Mouse (Mus musculus): ENCODE results near the gene Gm29094.
"Not testable (repeated sequence)": the region's sequence is repeated elsewhere in the genome, so short reads cannot be mapped to it uniquely, and the experiment has no call there.

The Gm29094 gene

DNA sequence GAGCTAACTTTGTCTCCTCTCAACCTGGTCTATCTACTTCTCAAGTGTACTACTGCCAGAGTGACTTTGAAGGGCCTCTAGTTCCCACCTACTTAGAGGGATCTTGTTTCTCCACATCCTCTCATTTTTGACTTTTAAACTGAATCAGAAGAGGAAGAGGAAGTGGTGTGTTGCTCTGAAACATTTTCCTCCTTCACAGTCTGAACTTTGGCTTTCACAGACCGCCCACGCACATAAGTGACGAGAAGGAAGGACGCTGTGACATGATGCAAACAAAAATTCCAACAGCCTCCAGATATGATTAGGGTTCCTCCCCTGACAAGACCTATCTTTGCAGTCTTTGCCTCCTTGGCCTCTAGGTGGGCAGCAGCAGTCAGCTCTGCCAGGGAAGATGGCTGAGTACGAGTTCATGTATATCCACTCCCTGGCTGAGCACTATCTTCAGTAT lies at the start of gene Gm29094, which contains the start of gene Bcl2a1b:
Gm29094 (plus strand) TSS at position 411 of the 448 bp plus-strand sequence.
Bcl2a1b (plus strand) TSS at position 241 of the 448 bp plus-strand sequence.
- not testable (repeated sequence) for DNase-seq

DNA sequence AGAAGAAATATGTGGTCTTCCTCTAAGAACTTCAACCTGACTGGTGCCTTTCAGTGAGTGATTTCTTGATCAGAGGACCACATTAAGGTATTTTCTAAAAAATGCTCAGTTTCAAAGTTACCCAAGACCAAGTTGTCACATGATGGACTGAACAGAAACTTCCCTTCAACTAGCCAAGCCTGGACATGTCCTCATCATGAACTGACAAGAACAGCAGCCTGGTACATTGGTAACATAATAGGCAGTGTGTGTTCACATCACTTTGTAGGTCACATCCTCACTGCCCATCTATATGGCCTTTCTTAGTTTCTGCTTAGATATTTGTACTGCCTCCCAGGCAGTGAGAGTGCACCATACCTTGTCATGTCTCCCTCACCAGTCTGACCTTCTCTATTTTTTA lies 26.6 kb upstream of the Gm29094 start:
- not testable (repeated sequence) for DNase-seq

DNA sequence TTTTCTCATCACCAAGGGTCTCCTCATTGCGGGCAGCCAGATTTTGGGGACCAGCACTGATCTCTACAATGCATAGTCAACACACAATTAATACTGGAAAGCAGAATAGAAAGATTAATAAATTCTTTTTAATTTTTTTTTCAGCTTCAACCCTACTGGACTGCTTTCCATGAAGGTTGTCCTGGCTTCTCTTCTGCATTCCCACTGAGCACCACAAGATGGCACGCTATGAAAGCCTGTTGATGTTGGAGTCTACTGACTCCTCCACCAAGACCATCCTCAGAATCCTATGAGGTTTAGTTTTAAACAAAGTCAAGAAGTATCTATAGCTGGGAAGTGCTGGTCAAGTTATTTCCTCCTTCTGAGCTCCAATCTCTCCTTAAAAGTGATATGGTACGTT lies 20.3 kb upstream of the Gm29094 start:
- peak; percentile 83 to 84 for DNase-seq

DNA sequence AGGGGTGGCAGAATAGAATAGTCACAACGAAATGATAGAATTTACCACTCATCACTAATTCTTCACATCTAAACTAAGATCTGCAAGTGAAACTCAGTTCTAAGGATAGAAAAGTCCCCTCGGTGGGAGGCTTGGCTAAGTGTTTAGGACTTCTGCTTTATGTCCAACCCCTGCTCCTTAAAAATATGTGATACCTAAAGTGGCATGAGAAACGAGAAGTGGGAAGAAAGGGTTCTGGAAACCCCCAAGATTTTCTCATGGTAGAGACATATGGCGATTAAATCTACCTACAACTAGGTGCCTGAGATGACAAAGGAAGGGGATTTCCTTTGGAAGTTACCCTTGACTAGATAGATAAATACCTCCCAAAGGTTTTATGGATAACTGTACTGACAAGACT lies 19.7 kb upstream of the Gm29094 start:
- not testable (repeated sequence) for DNase-seq

DNA sequence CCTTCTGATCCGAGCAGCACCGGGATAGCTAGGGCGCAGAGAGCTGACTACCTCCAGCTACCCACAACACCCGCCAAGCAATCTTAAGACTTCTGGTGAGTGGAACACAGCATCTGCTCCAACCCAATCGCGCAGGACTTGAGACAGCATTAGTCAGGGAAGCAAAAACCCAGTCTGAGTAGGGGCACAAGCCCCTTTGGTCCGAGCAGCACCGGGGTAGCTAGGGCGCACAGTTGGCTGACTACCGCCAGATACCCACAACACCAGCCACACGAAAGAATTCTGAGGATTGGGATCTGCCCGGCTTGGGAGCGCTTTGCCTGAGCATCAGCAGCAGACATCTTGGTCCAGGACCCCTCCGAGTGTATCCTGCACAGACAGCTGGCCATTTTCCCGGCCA lies 12.2 kb upstream of the Gm29094 start:
- not testable (repeated sequence) for DNase-seq

DNA sequence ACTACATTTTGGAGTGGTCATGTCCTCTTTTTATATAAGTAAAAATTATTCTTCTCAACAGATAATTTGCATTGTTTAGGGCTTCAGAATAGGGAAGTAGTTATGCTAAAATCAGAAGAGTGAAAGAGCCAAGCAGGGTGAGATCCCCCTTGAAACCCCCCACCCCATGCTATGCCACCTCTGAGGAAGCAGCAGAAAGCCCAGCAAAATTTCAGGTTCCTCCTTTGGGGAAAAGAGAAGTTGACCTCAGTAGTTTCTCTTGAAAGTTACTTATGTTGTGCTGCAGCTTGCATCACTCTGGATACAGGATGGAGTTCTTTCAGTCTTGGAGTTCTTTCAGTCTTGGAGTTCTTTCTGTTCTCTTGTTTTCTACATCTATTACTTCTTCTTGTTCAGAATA lies 3.7 kb upstream of the Gm29094 start:
- DNase-seq = not testable (repeated sequence)

DNA sequence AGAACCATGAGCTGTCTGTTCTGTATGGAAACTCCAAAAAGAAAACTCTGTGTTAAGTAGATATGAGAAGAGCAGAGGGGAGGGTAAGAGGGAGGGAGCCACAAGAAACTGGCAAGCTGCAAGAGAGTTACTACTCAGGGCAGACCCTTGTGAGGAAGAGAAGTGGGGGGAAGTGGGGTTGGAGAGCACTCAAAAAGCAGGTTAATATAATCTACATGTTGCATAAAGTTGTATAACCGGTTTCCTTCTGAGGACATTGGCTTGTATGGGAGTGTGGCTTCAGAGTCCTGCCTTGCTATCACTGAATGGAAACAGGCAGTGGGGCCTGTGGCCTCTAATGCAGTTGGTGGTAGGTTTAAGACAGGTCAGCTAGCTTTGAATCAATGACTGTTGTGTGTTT lies 1.7 kb upstream of the Gm29094 start:
- DNase-seq = not testable (repeated sequence)

DNA sequence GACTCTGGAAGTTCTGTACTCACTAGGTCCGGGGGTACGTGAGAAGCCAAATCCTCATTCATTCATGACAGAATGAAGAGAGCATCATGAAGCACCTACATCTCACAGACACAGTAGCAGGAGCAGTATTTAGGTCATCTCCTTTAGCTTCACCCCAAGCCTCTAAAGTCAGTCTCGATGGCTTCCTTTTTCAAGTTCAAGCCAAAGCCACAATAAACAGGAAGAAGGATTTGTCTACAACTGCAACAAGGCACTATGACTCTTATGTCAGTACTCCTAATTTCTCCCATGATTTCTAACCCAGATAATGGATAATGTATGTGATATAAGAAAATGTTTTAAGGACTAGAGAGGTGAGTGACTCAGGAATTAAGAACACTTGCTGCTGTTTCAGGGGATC lies 830 bp upstream of the Gm29094 start:
- DNase-seq = not testable (repeated sequence)

DNA sequence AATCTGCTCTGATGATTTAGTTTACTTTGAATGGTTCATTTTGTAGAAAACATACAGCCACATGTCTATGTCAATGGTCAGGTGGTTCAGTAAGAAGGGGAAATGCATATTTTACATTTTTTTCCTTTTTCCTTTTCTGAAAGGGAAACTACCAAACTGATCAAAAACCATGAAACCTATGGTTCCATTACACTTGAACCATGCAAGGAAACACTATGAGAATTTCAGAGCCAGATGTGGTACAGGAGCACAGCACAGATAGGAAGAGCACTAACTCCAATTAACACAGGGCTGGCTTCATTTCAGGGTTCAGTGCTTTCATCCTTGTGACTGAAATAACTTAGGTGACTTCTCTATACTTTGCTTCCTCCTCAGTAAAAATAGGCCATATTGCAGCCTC lies 3.1 kb downstream of the Gm29094 start:
- DNase-seq = not testable (repeated sequence)

DNA sequence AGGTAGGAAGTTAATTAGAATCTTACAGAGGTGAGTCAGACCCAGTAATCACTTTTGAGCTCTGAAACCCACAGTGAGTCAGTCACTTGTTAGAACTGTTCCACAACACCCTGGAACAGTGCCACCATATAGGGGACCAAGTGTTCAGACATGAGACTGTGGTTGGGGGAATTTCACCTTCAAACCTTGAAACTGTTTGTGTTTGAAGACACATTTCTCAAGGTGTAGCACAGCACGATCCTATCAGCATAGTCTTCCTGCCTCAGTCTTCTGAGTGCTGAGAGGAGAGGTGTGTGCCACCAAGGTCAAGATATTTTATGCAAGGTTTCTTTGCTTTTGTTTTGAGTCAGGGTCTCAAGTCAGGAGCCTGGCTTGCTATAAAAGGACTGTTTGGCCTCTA lies 9.8 kb downstream of the Gm29094 start:
- not testable (repeated sequence) for DNase-seq

DNA sequence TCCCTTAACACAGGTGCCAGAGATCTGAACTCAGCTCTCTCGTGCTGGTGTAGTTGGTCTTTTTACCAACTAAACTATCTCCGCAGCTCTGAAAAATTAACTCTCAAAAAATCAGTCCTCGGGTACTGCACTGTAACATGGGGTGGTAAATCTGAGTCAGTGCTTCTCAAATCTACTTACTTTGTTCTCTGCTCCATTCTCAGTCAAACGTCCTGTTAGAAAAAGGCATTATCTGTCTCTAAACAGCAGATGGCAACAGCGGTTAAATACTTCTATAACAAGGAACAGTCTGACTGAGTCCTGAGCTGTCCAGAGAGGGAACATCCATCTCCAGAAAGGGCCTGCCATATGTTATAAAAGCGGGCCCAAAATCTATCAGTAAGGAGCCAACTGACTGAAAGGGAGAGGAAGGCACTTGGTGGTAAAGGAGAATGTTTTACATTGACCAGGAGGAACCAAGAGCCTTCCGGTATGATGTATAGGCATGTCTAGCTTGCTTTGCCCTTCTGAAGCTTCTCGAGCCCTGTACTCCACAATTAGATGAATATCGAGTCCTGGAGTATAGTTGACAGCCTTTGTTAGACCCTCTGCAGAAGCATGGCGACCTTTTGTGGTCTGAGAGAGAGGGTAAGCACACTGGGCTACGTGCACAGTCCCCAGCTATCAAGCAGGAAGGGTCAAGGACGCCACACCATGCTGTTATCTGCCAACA lies 11.3 kb downstream of the Gm29094 start, which contains the start of gene Mthfs:
Mthfs (plus strand) TSS at position 324 of the 712 bp plus-strand sequence.
- DNase-seq = peak; percentile 12 to 52

DNA sequence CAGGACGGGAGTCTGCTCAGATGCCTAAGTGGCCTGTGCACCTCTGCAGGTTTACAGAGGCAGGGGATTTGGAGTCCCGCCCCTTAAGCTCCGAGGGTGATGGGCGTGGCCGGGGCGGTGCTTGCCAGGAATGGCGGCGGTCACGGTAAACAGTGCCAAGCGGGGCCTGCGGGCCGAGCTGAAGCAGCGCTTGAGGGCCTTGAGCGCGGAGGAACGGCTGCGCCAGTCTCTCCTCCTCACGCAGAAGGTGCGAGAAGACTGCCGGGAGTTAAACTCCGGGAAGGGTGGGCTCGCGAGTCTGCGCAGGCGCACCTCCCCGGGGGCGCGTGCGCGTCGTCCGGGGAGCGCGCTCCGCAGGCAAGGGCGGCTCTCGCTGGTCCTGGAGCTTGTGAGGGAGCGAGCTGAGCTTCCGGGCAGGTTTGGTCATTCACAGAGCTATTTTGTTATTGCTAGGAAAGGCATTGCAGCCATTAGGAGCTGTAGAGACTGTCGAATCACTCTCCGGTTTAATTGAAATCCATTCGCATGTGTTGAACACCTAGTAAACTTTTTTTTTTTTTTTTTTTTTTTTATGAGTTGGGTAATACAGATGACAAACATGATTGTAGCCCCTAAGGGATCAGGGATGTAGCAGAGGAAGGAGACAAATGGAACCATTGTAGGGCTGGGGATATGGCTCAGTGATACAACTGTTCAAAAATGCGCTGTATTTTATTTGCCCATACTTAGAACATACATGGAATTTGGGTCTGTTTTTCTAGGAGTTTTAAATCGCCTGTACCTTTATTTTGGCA lies 12.1 kb downstream of the Gm29094 start:
- peak; percentile 92 to 93 for DNase-seq

DNA sequence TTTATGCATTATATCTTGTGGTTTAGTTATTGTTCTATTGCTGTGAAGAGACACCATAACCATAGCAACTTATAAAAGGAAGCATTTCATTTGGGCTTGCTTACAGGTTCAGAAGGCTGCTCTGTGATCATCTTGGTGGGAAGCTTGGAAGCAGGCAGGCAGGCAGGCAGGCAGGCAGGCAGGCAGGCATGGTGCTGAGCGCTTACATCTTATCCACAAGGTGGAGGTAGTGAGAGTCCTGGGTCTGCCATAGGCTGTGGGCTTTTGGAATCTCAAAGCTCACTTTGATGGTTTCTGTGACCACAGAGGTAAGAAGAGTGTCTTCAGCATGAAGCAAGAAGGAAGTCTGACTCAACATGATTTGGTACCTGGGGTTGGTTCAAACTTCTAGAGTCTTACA lies 13.2 kb downstream of the Gm29094 start:
- DNase-seq = peak; percentile 72 to 73

DNA sequence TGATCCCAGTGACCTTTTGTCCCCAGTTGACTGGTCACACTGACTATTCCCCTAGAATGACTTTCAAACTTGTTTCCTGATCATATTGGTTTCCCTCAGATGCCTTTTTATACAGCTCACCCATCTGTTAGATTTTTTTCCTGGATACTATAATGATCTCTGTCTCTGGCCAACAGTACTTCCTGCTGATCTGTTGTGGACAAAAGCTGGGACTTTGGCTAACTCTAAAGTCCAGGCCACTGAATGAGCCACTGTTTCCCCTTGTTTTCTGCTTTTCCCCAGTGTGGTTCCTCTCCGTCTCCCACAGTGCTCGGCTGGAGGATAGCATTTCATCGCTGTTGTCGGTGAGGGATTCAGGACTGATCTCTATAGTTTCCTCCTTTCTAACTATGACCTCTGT lies 19.0 kb downstream of the Gm29094 start:
- DNase-seq = not testable (repeated sequence)

DNA sequence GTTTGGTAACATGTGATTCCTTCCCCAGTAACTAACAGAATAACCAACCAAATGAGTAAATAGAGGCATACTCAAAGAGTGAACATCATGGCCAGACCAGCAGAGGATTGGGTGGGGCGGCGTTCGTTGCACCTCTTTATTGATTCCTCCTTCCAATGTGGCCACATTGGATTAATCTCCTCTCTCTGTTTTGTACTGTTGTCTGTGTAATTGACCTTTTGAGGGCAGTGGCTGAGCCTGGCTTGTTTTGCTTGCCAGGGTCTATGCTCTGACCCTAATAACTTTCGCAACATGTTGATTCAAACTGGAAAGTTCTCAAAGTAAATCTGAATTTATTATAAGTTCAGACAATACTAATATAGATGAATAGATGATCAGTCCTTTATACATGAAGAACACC lies 20.5 kb downstream of the Gm29094 start:
- DNase-seq = not testable (repeated sequence)

DNA sequence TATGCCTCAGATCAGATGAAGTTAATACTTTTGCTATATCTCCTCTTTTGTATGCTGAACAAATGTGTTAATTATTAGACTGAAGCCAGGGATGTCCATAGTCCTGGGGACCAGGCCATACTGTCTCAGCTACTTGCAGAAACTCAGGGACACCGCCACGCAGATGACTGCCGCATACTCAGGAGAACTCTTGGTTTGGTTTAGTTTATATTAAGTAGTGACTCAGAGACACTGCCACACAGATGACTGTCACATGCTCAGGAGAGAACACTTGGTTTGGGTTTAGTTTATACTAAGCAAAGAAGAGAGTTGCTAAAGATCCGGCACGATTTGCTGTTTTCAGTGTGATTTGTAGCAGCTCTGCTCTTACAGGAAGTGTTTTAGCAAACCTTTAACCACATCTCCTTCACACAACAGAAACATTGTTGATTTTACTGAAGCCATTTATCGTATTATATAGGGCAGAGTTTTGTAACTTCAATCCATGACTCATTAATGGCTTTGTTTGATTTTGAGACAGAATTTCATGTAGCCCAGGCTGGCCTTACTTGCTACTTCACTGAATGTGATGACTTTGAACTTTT lies 21.6 kb downstream of the Gm29094 start:
- DNase-seq = not testable (repeated sequence)

DNA sequence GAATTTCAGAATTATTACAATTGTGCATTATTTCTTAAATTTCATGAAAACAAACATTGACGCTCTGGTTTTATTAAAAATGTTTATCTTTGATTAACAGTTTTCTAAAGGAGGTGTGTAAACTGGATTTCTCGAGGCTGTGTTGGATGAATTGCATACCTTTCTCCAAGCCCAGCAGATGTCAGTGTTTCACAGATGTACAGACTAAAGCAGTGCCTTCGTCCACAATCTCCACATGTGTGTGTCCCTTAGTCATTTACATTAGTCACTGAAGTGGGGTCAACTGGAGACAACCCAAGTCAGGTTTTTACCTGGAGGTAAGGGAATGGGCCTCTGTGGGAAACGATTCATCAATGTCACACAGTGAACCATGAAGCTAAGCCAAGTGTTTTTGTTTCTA lies 26.9 kb downstream of the Gm29094 start:
- peak; percentile 61 to 64 for DNase-seq

DNA sequence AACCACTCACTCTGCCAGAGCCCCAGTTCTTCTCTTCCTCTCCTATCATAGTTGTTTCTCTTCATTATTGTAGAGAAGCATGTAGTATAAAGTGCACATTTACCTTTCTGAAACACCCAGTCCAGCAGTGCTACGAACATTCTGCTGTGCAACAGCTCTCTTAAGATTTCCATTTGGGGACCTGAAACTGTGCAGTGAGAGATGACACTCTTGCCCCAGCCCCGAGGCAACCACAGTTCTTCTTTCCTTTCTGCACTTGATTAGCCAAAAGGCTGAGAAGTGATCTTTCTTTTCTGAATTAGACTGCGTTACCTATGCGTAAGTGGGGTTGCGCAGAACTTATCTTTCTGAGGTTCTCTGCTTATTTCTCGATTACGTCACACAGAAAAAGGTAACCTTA lies 28.9 kb downstream of the Gm29094 start:
- DNase-seq = no peak

DNA sequence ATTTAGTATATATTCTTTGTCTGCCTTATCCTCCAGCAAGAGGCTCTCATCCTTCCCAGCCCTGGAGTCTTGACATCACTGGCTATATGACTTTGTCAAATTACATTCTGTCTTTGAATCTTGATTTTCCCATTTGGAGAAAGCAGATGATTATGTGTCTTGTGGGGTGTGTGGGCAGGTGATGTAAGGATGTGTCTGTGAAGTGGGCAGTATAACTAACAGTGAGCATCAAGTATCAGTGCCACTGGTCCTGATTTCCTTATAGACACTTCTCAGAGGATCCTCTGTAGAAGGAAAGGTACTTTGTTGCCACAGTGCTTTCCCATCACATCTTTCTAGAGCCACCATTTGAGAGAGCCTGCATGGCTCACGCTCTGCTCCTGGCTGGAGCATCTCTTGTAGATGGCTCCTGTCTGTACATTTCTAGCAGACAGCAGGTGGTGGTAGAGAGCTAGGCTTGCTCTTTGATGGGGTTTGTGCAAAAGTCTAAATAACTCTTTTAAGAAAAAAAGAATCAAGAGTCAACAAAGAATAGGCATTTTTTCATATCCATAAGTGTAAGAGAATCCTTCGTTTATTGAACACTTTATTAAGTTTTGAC lies 31.8 kb downstream of the Gm29094 start:
- DNase-seq = peak; percentile 81 to 83

DNA sequence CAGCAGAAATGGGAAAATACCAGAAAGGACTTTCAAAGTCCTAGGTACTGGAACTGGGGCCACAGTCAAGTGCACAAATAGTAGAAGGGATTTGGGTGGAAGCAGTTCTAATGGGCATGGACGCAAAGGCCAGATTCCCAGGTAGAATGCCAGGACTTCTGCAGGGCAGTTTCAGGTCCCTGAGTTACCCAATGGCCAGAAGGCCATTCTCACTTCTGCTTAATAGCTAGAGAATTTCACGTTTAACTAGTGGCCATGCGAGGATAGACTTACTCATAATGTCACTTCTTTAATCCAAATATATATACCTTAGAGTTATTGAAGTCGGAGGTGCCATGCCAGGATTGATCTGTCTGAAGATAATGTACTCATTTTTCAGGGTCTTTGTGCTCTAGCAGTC lies 38.0 kb downstream of the Gm29094 start:
- not testable (repeated sequence) for DNase-seq

DNA sequence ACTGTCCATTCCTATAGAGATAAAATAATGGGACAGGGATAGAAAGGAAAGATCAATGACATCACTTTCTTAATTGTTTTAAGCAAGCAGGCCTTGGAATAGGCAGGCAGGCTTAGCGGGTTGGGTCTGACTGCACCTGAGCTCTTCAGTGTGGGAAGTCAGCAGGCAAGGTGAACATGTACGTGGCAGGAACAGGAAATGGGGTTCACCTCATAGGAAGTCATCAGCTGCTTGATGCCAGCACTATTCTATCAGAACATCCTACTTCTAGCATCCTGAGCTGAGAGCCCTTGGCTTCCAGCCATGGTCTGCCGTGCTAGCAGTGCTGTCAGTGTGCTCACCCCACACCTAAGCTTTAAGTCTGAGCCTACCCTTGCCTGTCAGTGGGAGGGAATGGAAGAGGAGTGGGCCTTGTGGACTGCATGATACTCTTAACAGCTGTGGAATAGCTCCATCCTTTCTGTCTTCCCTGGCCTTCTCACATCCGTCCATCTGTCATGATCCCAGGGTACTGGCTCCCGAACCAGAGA lies 39.9 kb downstream of the Gm29094 start:
- DNase-seq = peak; percentile 67 to 68

DNA sequence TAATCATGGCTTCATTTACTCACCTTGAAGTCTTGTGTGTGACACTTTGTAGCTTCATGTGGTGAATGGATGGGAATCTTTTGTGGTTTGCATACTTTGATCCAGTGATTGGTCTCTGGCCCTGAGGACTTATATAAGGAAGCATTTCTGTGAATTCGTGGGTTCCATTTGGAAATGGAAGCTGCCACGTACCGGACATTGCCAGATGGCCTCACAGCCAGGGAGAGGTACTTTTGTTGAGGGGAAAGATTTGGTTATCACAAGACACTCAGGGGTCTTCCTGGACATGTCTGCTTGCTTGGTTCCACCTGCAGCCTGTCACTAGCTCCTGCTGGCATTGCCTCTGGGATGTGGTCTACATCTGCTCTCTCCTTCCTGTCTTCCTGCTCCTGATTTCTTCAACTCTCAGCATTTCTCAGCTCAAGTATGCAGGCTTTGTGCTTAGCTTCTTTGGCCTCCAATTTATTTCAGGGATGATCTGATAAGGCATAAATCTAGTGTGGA lies 41.4 kb downstream of the Gm29094 start:
- peak; percentile 83 to 93 for DNase-seq

All from cerebellum, postnatal 10 days (tissue).